Mouse (Mus musculus): Measurements from ENCODE around the gene Sgo2a. TPM values are rescaled to one million over a fixed set of nuclear protein-coding genes. Genes with fewer than 3 reads are reported as not detected.

Sgo2a gene
- polyA plus RNA-seq, 1 experiment from 2014 or later = 4.6 TPM

GRCm38 (mm10) chr1:57953586-57954375 is 42.0 kb upstream of the Sgo2a start:
- H3K4me2 ChIP-seq (ENCODE audit: low read depth, low read length) = no peak overlapping the region
- no peaks in the 10 kb centered on the region for H3K4me1 ChIP-seq (ENCODE audit: insufficient read depth)
- H3K27ac ChIP-seq (ENCODE audit: low read depth) = no peak overlapping the region
- no peaks in the 10 kb centered on the region for H3K9me3 ChIP-seq (ENCODE audit: low read length)
- no peak overlapping the region for H3K9ac ChIP-seq (replicated peaks)
- no peaks in the 10 kb centered on the region for H3K27me3 ChIP-seq (ENCODE audit: insufficient read depth, low read length)
- no peak for TF ChIP-seq CTCF (IDR thresholded peaks at IDR 0.05; ENCODE audit: low read depth)
- no peak for TF ChIP-seq EP300 (IDR thresholded peaks at IDR 0.05; ENCODE audit: low read depth)
- DNase-seq = no peak
- H3K4me3 ChIP-seq (ENCODE audit: low read depth, low read length) = no peak overlapping the region
- ATAC-seq = no peak
- H3K36me3 ChIP-seq (replicated peaks; ENCODE audit: insufficient read depth, low read length) = peaks cover 22% of the 10 kb centered on the region
- WGBS (ENCODE audit: insufficient replicate concordance) = 79% methylated on average over 16 of the region's 16 CpGs

GRCm38 (mm10) chr1:57954376-57954765 is 41.4 kb upstream of the Sgo2a start:
- Histone ChIP-seq H3K9me3 (ENCODE audit: low read length) (no peaks in the 10 kb centered on the region), H3K4me2 (ENCODE audit: low read depth, low read length) (no peak overlapping the region), H3K27ac (ENCODE audit: low read depth) (no peak overlapping the region), H3K36me3 (replicated peaks; ENCODE audit: insufficient read depth, low read length) (peaks cover 22% of the 10 kb centered on the region), H3K4me3 (ENCODE audit: low read depth, low read length) (no peak overlapping the region), H3K27me3 (ENCODE audit: insufficient read depth, low read length) (no peaks in the 10 kb centered on the region), H3K9ac (replicated peaks) (no peak overlapping the region), H3K4me1 (ENCODE audit: insufficient read depth) (no peaks in the 10 kb centered on the region)
- ATAC-seq (no peak), DNase-seq (no peak)
- TF ChIP-seq CTCF (IDR thresholded peaks at IDR 0.05; ENCODE audit: low read depth) (no peak), EP300 (IDR thresholded peaks at IDR 0.05; ENCODE audit: low read depth) (no peak)
- WGBS (ENCODE audit: insufficient replicate concordance) = 72% methylated on average over 5 of the region's 5 CpGs

DNA sequence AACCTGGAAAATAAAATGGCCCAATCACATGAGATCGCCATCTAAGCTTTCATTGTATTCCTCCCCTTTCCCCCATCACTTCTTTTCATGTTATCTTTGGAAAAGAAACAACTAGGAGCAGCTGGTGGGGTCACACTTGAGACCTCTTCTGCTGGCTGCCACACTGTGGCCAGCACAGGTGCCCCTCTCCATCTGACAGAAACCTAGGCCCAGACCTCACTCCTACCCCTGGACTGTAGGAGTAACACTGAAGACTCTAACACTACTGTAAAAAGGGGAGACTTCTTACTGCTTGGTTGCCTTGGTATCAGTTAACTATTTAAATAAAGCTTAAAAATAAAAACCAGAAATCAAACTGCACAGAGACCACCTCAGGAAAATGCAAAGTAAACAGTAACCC is 40.0 kb upstream of the Sgo2a start:
- 86% methylated on average over 1 of the region's 1 CpGs for WGBS (ENCODE audit: insufficient replicate concordance)
- Histone ChIP-seq H3K27ac (ENCODE audit: low read depth) (no peak overlapping the region), H3K9ac (replicated peaks) (no peak overlapping the region), H3K36me3 (replicated peaks; ENCODE audit: insufficient read depth, low read length) (peaks cover 26% of the 10 kb centered on the region), H3K4me3 (ENCODE audit: low read depth, low read length) (no peak overlapping the region), H3K4me2 (ENCODE audit: low read depth, low read length) (no peak overlapping the region), H3K27me3 (ENCODE audit: insufficient read depth, low read length) (no peaks in the 10 kb centered on the region), H3K4me1 (ENCODE audit: insufficient read depth) (no peaks in the 10 kb centered on the region), H3K9me3 (ENCODE audit: low read length) (no peaks in the 10 kb centered on the region)
- TF ChIP-seq CTCF (IDR thresholded peaks at IDR 0.05; ENCODE audit: low read depth) = no peak
- TF ChIP-seq EP300 (IDR thresholded peaks at IDR 0.05; ENCODE audit: low read depth) = no peak
- no peak for DNase-seq
- no peak for ATAC-seq

- peak overlapping the region; percentile 94 for H3K9ac ChIP-seq (replicated peaks)
- H3K27me3 ChIP-seq (ENCODE audit: insufficient read depth, low read length) = no peaks in the 10 kb centered on the region
- ATAC-seq = peak; percentile 99
- TF ChIP-seq EP300 (IDR thresholded peaks at IDR 0.05; ENCODE audit: low read depth) = no peak
- TF ChIP-seq CTCF (IDR thresholded peaks at IDR 0.05; ENCODE audit: low read depth) = peak; percentile 94
- H3K27ac ChIP-seq (ENCODE audit: low read depth) = peak overlapping the region; percentile 76
- no peaks in the 10 kb centered on the region for H3K9me3 ChIP-seq (ENCODE audit: low read length)
- H3K4me2 ChIP-seq (ENCODE audit: low read depth, low read length) = peak overlapping the region; percentile 95
- H3K4me1 ChIP-seq (ENCODE audit: insufficient read depth) = peaks cover 4% of the 10 kb centered on the region
- peak overlapping the region; percentile 88 for H3K4me3 ChIP-seq (ENCODE audit: low read depth, low read length)
- under 1% methylated on average over 65 of the region's 65 CpGs for WGBS (ENCODE audit: insufficient replicate concordance)
- peaks cover 11% of the 10 kb centered on the region for H3K36me3 ChIP-seq (replicated peaks; ENCODE audit: insufficient read depth, low read length)
- peak; percentile 96 for DNase-seq
These were observed 26.2 kb upstream of the Sgo2a start for GRCm38 (mm10) chr1:57969327-57970271.

DNA sequence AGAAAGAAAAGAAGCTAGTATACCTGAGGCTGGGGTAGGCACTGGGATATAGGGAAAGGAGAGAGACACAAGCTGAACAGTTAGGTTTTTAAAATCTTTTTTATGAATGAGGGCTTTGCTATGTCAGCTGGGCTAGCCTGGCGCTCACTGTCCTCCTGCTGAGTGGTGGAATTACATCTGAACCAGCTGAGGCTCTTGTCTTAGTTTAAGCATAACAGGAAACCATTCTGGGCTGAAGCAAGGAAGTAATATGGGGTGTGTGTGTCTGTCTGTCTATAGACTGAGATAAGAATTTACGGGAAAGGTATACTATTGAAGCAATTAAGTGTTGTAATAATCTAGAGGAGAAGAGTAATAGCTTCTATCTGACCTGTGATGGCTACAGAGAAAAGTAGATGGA is 24.2 kb upstream of the Sgo2a start:
- ATAC-seq (no peak), DNase-seq (no peak)
- peaks cover 4% of the 10 kb centered on the region for H3K4me1 ChIP-seq (ENCODE audit: insufficient read depth)
- no peak overlapping the region for H3K27ac ChIP-seq (ENCODE audit: low read depth)
- no peak overlapping the region for H3K4me3 ChIP-seq (ENCODE audit: low read depth, low read length)
- H3K36me3 ChIP-seq (replicated peaks; ENCODE audit: insufficient read depth, low read length) = no peaks in the 10 kb centered on the region; the same call in 1 of the 2 replicates
- no peaks in the 10 kb centered on the region for H3K9me3 ChIP-seq (ENCODE audit: low read length)
- no peak overlapping the region for H3K9ac ChIP-seq (replicated peaks)
- no peak overlapping the region for H3K4me2 ChIP-seq (ENCODE audit: low read depth, low read length)
- WGBS (ENCODE audit: insufficient replicate concordance) = 41% methylated on average over 2 of the region's 2 CpGs
- no peak for TF ChIP-seq CTCF (IDR thresholded peaks at IDR 0.05; ENCODE audit: low read depth)
- no peak for TF ChIP-seq EP300 (IDR thresholded peaks at IDR 0.05; ENCODE audit: low read depth)
- no peaks in the 10 kb centered on the region for H3K27me3 ChIP-seq (ENCODE audit: insufficient read depth, low read length)

- WGBS (ENCODE audit: insufficient replicate concordance) = 72% methylated on average over 3 of the region's 3 CpGs
- no peaks in the 10 kb centered on the region for H3K9me3 ChIP-seq (ENCODE audit: low read length)
- no peak overlapping the region for H3K4me2 ChIP-seq (ENCODE audit: low read depth, low read length)
- H3K36me3 ChIP-seq (replicated peaks; ENCODE audit: insufficient read depth, low read length) = no peaks in the 10 kb centered on the region
- no peaks in the 10 kb centered on the region for H3K4me1 ChIP-seq (ENCODE audit: insufficient read depth)
- H3K27ac ChIP-seq (ENCODE audit: low read depth) = no peak overlapping the region
- no peak overlapping the region for H3K9ac ChIP-seq (replicated peaks)
- ATAC-seq = no peak
- H3K4me3 ChIP-seq (ENCODE audit: low read depth, low read length) = no peak overlapping the region
- H3K27me3 ChIP-seq (ENCODE audit: insufficient read depth, low read length) = no peaks in the 10 kb centered on the region
- DNase-seq = no peak
- TF ChIP-seq EP300 (IDR thresholded peaks at IDR 0.05; ENCODE audit: low read depth) (no peak), CTCF (IDR thresholded peaks at IDR 0.05; ENCODE audit: low read depth) (no peak)
These were observed 18.9 kb upstream of the Sgo2a start for GRCm38 (mm10) chr1:57976860-57977259.
